Mouse (Mus musculus): ENCODE results near the gene Sap25.

GRCm38 (mm10) chr5:137631591-137631990, 9.5 kb upstream of the Sap25 start:
- TF ChIP-seq FLI1 (IDR thresholded peaks at IDR 0.05; ENCODE audit: low read length) (no peak; the same call in 1 of the 2 replicates), GATA1 (IDR thresholded peaks at IDR 0.05; ENCODE audit: borderline replicate concordance, low read length) (no peak)
